Mouse (Mus musculus) embryonic facial prominence, embryonic 13.5 days (tissue): Measurements from ENCODE around the gene Zc3h7a. TPM values are rescaled to one million over a fixed set of nuclear protein-coding genes. Genes with fewer than 3 reads are reported as not detected.

Source experiments
- ATAC-seq: fragments of 200-750 bp; cut with Nextera tagmentation; 2 replicates; pipeline ENCODE4 v1.8.0; 2017; ENCODE audit warnings: low read depth; ENCODE audit not compliant: insufficient number of reproducible peaks, insufficient read depth, low FRiP score, low TSS enrichment
- H3K27ac ChIP-seq: fragments of 300-500 bp; sonication (generic); 2 replicates; pipeline ENCODE4 v1.5.1; 2015; ENCODE audit warnings: moderate library complexity, mild to moderate bottlenecking, inconsistent platforms
- H3K27me3 ChIP-seq: fragments of 300-500 bp; sonication (generic); 2 replicates; pipeline ENCODE4 v1.6.1; 2015; ENCODE audit warnings: mild to moderate bottlenecking, inconsistent platforms
- H3K36me3 ChIP-seq: fragments of 300-500 bp; sonication (generic); 2 replicates; pipeline ENCODE4 v1.6.1; 2015; ENCODE audit warnings: mild to moderate bottlenecking, inconsistent platforms
- H3K4me1 ChIP-seq: fragments of 300-500 bp; sonication (generic); 2 replicates; pipeline ENCODE4 v1.6.1; 2015; ENCODE audit warnings: inconsistent platforms
- H3K4me2 ChIP-seq: fragments of 300-500 bp; sonication (generic); 2 replicates; pipeline ENCODE4 v1.6.1; 2015; ENCODE audit warnings: moderate library complexity, mild to moderate bottlenecking, inconsistent platforms
- H3K4me3 ChIP-seq: fragments of 300-500 bp; sonication (generic); 2 replicates; pipeline ENCODE4 v1.5.1; 2015; ENCODE audit warnings: mild to moderate bottlenecking, inconsistent platforms
- H3K9ac ChIP-seq: fragments of 300-500 bp; sonication (generic); 2 replicates; pipeline ENCODE4 v1.6.1; 2015; ENCODE audit warnings: mild to moderate bottlenecking, inconsistent platforms
- H3K9me3 ChIP-seq: fragments of 300-500 bp; sonication (generic); 2 replicates; pipeline ENCODE4 v1.6.1; 2016; ENCODE audit warnings: inconsistent platforms
- WGBS: fragments of 180-500 bp; shearing (Covaris S2); methylation state at CpG from one replicate; pipeline ENCODE4 v1.1.7; 2015; ENCODE audit warnings: mixed read lengths; 5-methylcytosine and 5-hydroxymethylcytosine counted together
- polyA plus RNA-seq: library from polyadenylated mRNA; unstranded; fragments of >200 nt; fragmentation: Nextera tagmentation; extraction: Ambion mirVana; gene quantifications from 2 replicates; pipeline ENCODE4 v1.2.1, GENCODE M21; 2015

The Zc3h7a gene
- polyA plus RNA-seq, 1 experiment from 2014 or later: 98.5 TPM

GRCm38 (mm10) chr16:11134348-11135344, 41.5 kb downstream of the Zc3h7a start, which contains the start of gene Txndc11:
Gene Txndc11, minus strand, starts transcription at chr16:11134650.
- H3K27ac ChIP-seq: peak within 1 kb of the TSS; percentile 92
- ATAC-seq: peak; percentile 99
- peak within 1 kb of the TSS; percentile 76 for H3K4me2 ChIP-seq
- peaks cover 17% of the 10 kb centered on the region for H3K4me1 ChIP-seq
- H3K9ac ChIP-seq: peak within 1 kb of the TSS; percentile 96
- no peaks in the 10 kb centered on the region for H3K9me3 ChIP-seq
- WGBS: under 1% methylated on average over 80 of the region's 80 CpGs
- no peaks in the 10 kb centered on the region for H3K27me3 ChIP-seq
- H3K4me3 ChIP-seq: peak within 1 kb of the TSS; percentile 91
- H3K36me3 ChIP-seq: peaks cover 29% of the 10 kb centered on the region

- H3K36me3 ChIP-seq: peaks cover 22% of the 10 kb centered on the region
- peak overlapping the region; percentile 88 for H3K27ac ChIP-seq
- H3K9ac ChIP-seq: peak overlapping the region; percentile 96
- peaks cover 17% of the 10 kb centered on the region for H3K4me1 ChIP-seq
- WGBS: under 1% methylated on average over 34 of the region's 34 CpGs
- H3K9me3 ChIP-seq: no peaks in the 10 kb centered on the region
- peak overlapping the region; percentile 91 for H3K4me3 ChIP-seq
- no peaks in the 10 kb centered on the region for H3K27me3 ChIP-seq
- peak; percentile 15; the same call in 1 of the 2 replicates for ATAC-seq
- H3K4me2 ChIP-seq: peak overlapping the region; percentile 76
Observed at GRCm38 (mm10) chr16:11133476-11134347, 42.5 kb downstream of the Zc3h7a start.

GRCm38 (mm10) chr16:11132839-11133238, 43.4 kb downstream of the Zc3h7a start:
- Histone ChIP-seq H3K27me3 (no peaks in the 10 kb centered on the region), H3K4me2 (peak overlapping the region; percentile 76), H3K9ac (peak overlapping the region; percentile 96), H3K4me3 (peak overlapping the region; percentile 91), H3K36me3 (peaks cover 26% of the 10 kb centered on the region), H3K4me1 (peaks cover 17% of the 10 kb centered on the region), H3K9me3 (no peaks in the 10 kb centered on the region), H3K27ac (no peak overlapping the region)
- WGBS: 16% methylated on average over 2 of the region's 2 CpGs
- no peak for ATAC-seq

- H3K4me1 ChIP-seq: peaks cover 14% of the 10 kb centered on the region
- H3K27me3 ChIP-seq: no peaks in the 10 kb centered on the region
- no peaks in the 10 kb centered on the region for H3K9me3 ChIP-seq
- 90% methylated on average over 11 of the region's 11 CpGs for WGBS
- peaks cover 31% of the 10 kb centered on the region for H3K36me3 ChIP-seq
- no peak overlapping the region for H3K27ac ChIP-seq
- no peak for ATAC-seq
- H3K4me2 ChIP-seq: no peak overlapping the region
- H3K9ac ChIP-seq: no peak overlapping the region
- H3K4me3 ChIP-seq: no peak overlapping the region
Observed at GRCm38 (mm10) chr16:11128301-11128700, 47.9 kb downstream of the Zc3h7a start.

- Histone ChIP-seq H3K27me3 (no peaks in the 10 kb centered on the region), H3K9me3 (no peaks in the 10 kb centered on the region), H3K4me1 (no peaks in the 10 kb centered on the region), H3K4me2 (no peak overlapping the region), H3K27ac (no peak overlapping the region), H3K36me3 (peaks cover 55% of the 10 kb centered on the region), H3K4me3 (no peak overlapping the region), H3K9ac (no peak overlapping the region)
- WGBS: 90% methylated on average over 2 of the region's 2 CpGs
- ATAC-seq: no peak
Observed at GRCm38 (mm10) chr16:11125371-11125770, 50.8 kb downstream of the Zc3h7a start.

GRCm38 (mm10) chr16:11124110-11124509, 52.1 kb downstream of the Zc3h7a start:
- Histone ChIP-seq H3K9ac (no peak overlapping the region), H3K36me3 (peaks cover 66% of the 10 kb centered on the region), H3K4me1 (no peaks in the 10 kb centered on the region), H3K4me3 (no peak overlapping the region), H3K4me2 (no peak overlapping the region), H3K9me3 (no peaks in the 10 kb centered on the region), H3K27ac (no peak overlapping the region), H3K27me3 (no peaks in the 10 kb centered on the region)
- 89% methylated on average over 1 of the region's 1 CpGs for WGBS
- no peak for ATAC-seq

GRCm38 (mm10) chr16:11122625-11123024, 53.6 kb downstream of the Zc3h7a start:
- H3K9ac ChIP-seq: no peak overlapping the region
- no peaks in the 10 kb centered on the region for H3K9me3 ChIP-seq
- no peaks in the 10 kb centered on the region for H3K4me1 ChIP-seq
- no peak for ATAC-seq
- H3K27me3 ChIP-seq: no peaks in the 10 kb centered on the region
- WGBS: 91% methylated on average over 2 of the region's 2 CpGs
- H3K27ac ChIP-seq: no peak overlapping the region
- no peak overlapping the region for H3K4me3 ChIP-seq
- no peak overlapping the region for H3K4me2 ChIP-seq
- H3K36me3 ChIP-seq: peaks cover 62% of the 10 kb centered on the region

GRCm38 (mm10) chr16:11109198-11109740, 66.9 kb downstream of the Zc3h7a start:
- Histone ChIP-seq H3K4me3 (no peak overlapping the region), H3K9me3 (no peaks in the 10 kb centered on the region), H3K4me2 (no peak overlapping the region), H3K4me1 (no peaks in the 10 kb centered on the region), H3K9ac (no peak overlapping the region), H3K36me3 (peaks cover 25% of the 10 kb centered on the region), H3K27me3 (no peaks in the 10 kb centered on the region), H3K27ac (no peak overlapping the region)
- WGBS: 75% methylated on average over 4 of the region's 4 CpGs
- no peak for ATAC-seq

- no peak overlapping the region for H3K27ac ChIP-seq
Observed at GRCm38 (mm10) chr16:11104905-11105304, 71.3 kb downstream of the Zc3h7a start.

GRCm38 (mm10) chr16:11097301-11097700, 78.9 kb downstream of the Zc3h7a start:
- WGBS: 73% methylated on average over 3 of the region's 3 CpGs
- Histone ChIP-seq H3K4me3 (no peak overlapping the region), H3K36me3 (peaks cover 42% of the 10 kb centered on the region), H3K27ac (no peak overlapping the region), H3K4me2 (no peak overlapping the region), H3K9ac (no peak overlapping the region), H3K9me3 (no peaks in the 10 kb centered on the region), H3K4me1 (no peaks in the 10 kb centered on the region), H3K27me3 (no peaks in the 10 kb centered on the region)
- ATAC-seq: no peak

More at GRCm38 (mm10) chr16:11104905-11105304, 71.3 kb downstream of the Zc3h7a start:
- Histone ChIP-seq H3K36me3 (peaks cover 47% of the 10 kb centered on the region), H3K4me1 (no peaks in the 10 kb centered on the region), H3K9me3 (no peaks in the 10 kb centered on the region), H3K9ac (no peak overlapping the region), H3K4me3 (no peak overlapping the region), H3K27me3 (no peaks in the 10 kb centered on the region), H3K4me2 (no peak overlapping the region)
- WGBS: 92% methylated on average over 1 of the region's 1 CpGs
- no peak for ATAC-seq

- 91% methylated on average over 13 of the region's 13 CpGs for WGBS
- peaks cover 51% of the 10 kb centered on the region for H3K36me3 ChIP-seq
Observed at GRCm38 (mm10) chr16:11093717-11094386, 82.3 kb downstream of the Zc3h7a start.

More at GRCm38 (mm10) chr16:11093717-11094386, 82.3 kb downstream of the Zc3h7a start:
- Histone ChIP-seq H3K4me3 (no peak overlapping the region), H3K4me2 (no peak overlapping the region), H3K27ac (no peak overlapping the region), H3K9me3 (no peaks in the 10 kb centered on the region), H3K9ac (no peak overlapping the region), H3K27me3 (no peaks in the 10 kb centered on the region), H3K4me1 (no peaks in the 10 kb centered on the region)
- ATAC-seq: no peak
